9 mouse cellular contexts compared by ENCODE assay signal in genomic region chr8:126602641-126603040, GRCm38 (mm10). TPM values are rescaled to one million over a fixed set of nuclear protein-coding genes. Genes with fewer than 3 reads are reported as not detected.
A peak's percentile ranks its signal among the peaks of the same experiment; 100 is the strongest.
DNase-seq lines count a peak whose midpoint lies in the region; ATAC-seq and TF ChIP-seq lines count a peak whose summit lies in the region.
"Had no signal": no experiment of that assay in that cellular context is flagged by ENCODE, and none has a peak within 500 bp of the region (broad histone marks: within the 10 kb centered on the region; RNA-seq: fewer than 3 reads in every experiment).

No protein-coding gene starts in this region.

- H3K9ac ChIP-seq in kidney, embryonic 14.5 days (ENCODE audit: low read depth, low read length): no peak overlapping the region
- H3K9ac ChIP-seq in ES-Bruce4 (ENCODE audit: low read depth, poor library complexity, severe bottlenecking): peak overlapping the region; percentile 57
- no peak overlapping the region for H3K9ac ChIP-seq in embryonic facial prominence, embryonic 13.5 days
- H3K9ac ChIP-seq in hindbrain, embryonic 15.5 days: no peak overlapping the region

- H3K4me1 ChIP-seq in kidney, embryonic 14.5 days (ENCODE audit: control insufficient read depth, insufficient read depth, low read length): peaks cover 23% of the 10 kb centered on the region
- H3K4me1 ChIP-seq in ES-Bruce4 (ENCODE audit: control insufficient read depth, insufficient read depth, low read length): peaks cover 2% of the 10 kb centered on the region
- peaks cover 63% of the 10 kb centered on the region for H3K4me1 ChIP-seq in embryonic facial prominence, embryonic 13.5 days
- peaks cover 39% of the 10 kb centered on the region for H3K4me1 ChIP-seq in hindbrain, embryonic 15.5 days (replicated peaks)

- no peak for TF ChIP-seq CTCF in ES-Bruce4 (IDR thresholded peaks at IDR 0.05; ENCODE audit: low read depth, low read length)

- H3K27me3 ChIP-seq in kidney, embryonic 14.5 days (ENCODE audit: control insufficient read depth, insufficient read depth, low read length): no peaks in the 10 kb centered on the region
- H3K27me3 ChIP-seq in ES-Bruce4 (ENCODE audit: control insufficient read depth, insufficient read depth, low read length, poor library complexity, severe bottlenecking): no peaks in the 10 kb centered on the region
- no peaks in the 10 kb centered on the region for H3K27me3 ChIP-seq in embryonic facial prominence, embryonic 13.5 days
- H3K27me3 ChIP-seq in hindbrain, embryonic 15.5 days: no peaks in the 10 kb centered on the region

- no peak for ATAC-seq in kidney, embryonic 14.5 days (ENCODE audit: low FRiP score, low TSS enrichment)
- ATAC-seq in embryonic facial prominence, embryonic 13.5 days (ENCODE audit: insufficient number of reproducible peaks, insufficient read depth, low FRiP score, low TSS enrichment, low read depth): no peak
- no peak; the same call in 1 of the 2 replicates for ATAC-seq in hindbrain, embryonic 15.5 days (ENCODE audit: low FRiP score, low read depth)

- DNase-seq in kidney, adult 9 months: no peak
- DNase-seq in MN1 (ENCODE audit: low spot score): no peak
- no peak for DNase-seq in natural killer cell, adult 2 months (ENCODE audit: low spot score in 2 of 2)
- DNase-seq in spleen, adult 12 weeks (ENCODE audit: low spot score): no peak

- 53% methylated on average over 8 of the region's 8 CpGs for WGBS in kidney, embryonic 14.5 days
- WGBS in embryonic facial prominence, embryonic 13.5 days: 38% methylated on average over 8 of the region's 8 CpGs
- 30% methylated on average over 8 of the region's 8 CpGs for WGBS in hindbrain, embryonic 15.5 days

- H3K36me3 ChIP-seq in kidney, embryonic 14.5 days (ENCODE audit: control insufficient read depth, insufficient read depth, low read length): no peaks in the 10 kb centered on the region
- no peaks in the 10 kb centered on the region for H3K36me3 ChIP-seq in ES-Bruce4 (ENCODE audit: control insufficient read depth, insufficient read depth, low read length, poor library complexity, severe bottlenecking)
- no peaks in the 10 kb centered on the region for H3K36me3 ChIP-seq in embryonic facial prominence, embryonic 13.5 days
- H3K36me3 ChIP-seq in hindbrain, embryonic 15.5 days: no peaks in the 10 kb centered on the region
- H3K36me3 ChIP-seq: G1E had no signal

- peak overlapping the region; percentile 86; the same call in 1 of the 2 replicates for H3K27ac ChIP-seq in kidney, embryonic 14.5 days (ENCODE audit: low read depth, low read length)
- H3K27ac ChIP-seq in ES-Bruce4 (ENCODE audit: insufficient read depth, low read length): peak overlapping the region; percentile 99
- peak overlapping the region; percentile 92 for H3K27ac ChIP-seq in embryonic facial prominence, embryonic 13.5 days
- peak overlapping the region; percentile 18 for H3K27ac ChIP-seq in hindbrain, embryonic 15.5 days (replicated peaks)

- no peaks in the 10 kb centered on the region for H3K9me3 ChIP-seq in kidney, embryonic 14.5 days (ENCODE audit: control insufficient read depth, low read length)
- H3K9me3 ChIP-seq in ES-Bruce4 (replicated peaks; ENCODE audit: control insufficient read depth, insufficient read depth, low read length, poor library complexity, severe bottlenecking): peaks cover 31% of the 10 kb centered on the region
- H3K9me3 ChIP-seq in embryonic facial prominence, embryonic 13.5 days: no peaks in the 10 kb centered on the region
- no peaks in the 10 kb centered on the region for H3K9me3 ChIP-seq in hindbrain, embryonic 15.5 days

- H3K4me2 ChIP-seq in kidney, embryonic 14.5 days (replicated peaks; ENCODE audit: low read depth, low read length): no peak overlapping the region
- H3K4me2 ChIP-seq in embryonic facial prominence, embryonic 13.5 days: peak overlapping the region; percentile 5
- H3K4me2 ChIP-seq in hindbrain, embryonic 15.5 days: no peak overlapping the region

- no peak for TF ChIP-seq EP300 in ES-Bruce4 (IDR thresholded peaks at IDR 0.05; ENCODE audit: insufficient read depth, low read depth, low read length)

- H3K4me3 ChIP-seq in kidney, embryonic 14.5 days (ENCODE audit: low read length): no peak overlapping the region
- H3K4me3 ChIP-seq in ES-Bruce4 (ENCODE audit: low read depth, low read length): no peak overlapping the region
- no peak overlapping the region for H3K4me3 ChIP-seq in embryonic facial prominence, embryonic 13.5 days
- H3K4me3 ChIP-seq in hindbrain, embryonic 15.5 days: no peak overlapping the region

- TF ChIP-seq POLR2A in ES-Bruce4 (IDR thresholded peaks at IDR 0.05; ENCODE audit: insufficient read depth, low read length): no peak

RNA-seq across cellular contexts. Expression of gene Irf2bp2, which starts 8.9 kb away (rescaled TPM):
- 11.6 and 14.6 TPM in 2 replicates for polyA plus RNA-seq in kidney, embryonic 14.5 days (2014; fragmentation: Nextera tagmentation; extraction: Ambion mirVana)
- 37.6 and 39.6 TPM in 2 replicates for polyA plus RNA-seq in ES-Bruce4 (2011; ENCODE audit: insufficient read depth, insufficient read length, low read depth, missing spikeins)
- 11.1 and 13.5 TPM in 2 replicates for polyA plus RNA-seq in embryonic facial prominence, embryonic 13.5 days (2015; fragmentation: Nextera tagmentation; extraction: Ambion mirVana)
- 9.1 and 9.2 TPM in 2 replicates for polyA plus RNA-seq in hindbrain, embryonic 15.5 days (2015; fragmentation: Nextera tagmentation; extraction: Ambion mirVana)

Comparison
In these comparisons a context has a peak if more than half of its experiments do, and no peak if none do; other contexts are left out.
1. H3K27ac ChIP-seq: peak in every context shown above with its lines; median percentile 99 in ES-Bruce4; 92 in embryonic facial prominence, embryonic 13.5 days; 86 in kidney, embryonic 14.5 days; 18 in hindbrain, embryonic 15.5 days.